Mouse (Mus musculus) inflammation-experienced regulatory T-cells, adult 6 months (primary cell): ENCODE data around the gene Smug1. TPM values are rescaled to one million over a fixed set of nuclear protein-coding genes. Genes with fewer than 3 reads are reported as not detected.

Experiments
- polyA plus RNA-seq, 3 experiments: library from polyadenylated mRNA; unstranded; fragments of 100-300 nt; shearing (Covaris generic); gene quantifications; one replicate each; pipeline ENCODE4 v1.2.1; 2017

Smug1 gene
- polyA plus RNA-seq, 3 experiments from 2014 or later: 3.8 to 7.3 (median 6.4) TPM

Other genes starting within 250 kb of the Smug1 start
- gene Hoxc13, start 246.0 kb downstream of the Smug1 start, polyA plus RNA-seq: not detected
- not detected for gene Hoxc12, start 230.3 kb downstream of the Smug1 start, polyA plus RNA-seq
- not detected for gene Hoxc11, start 212.7 kb downstream of the Smug1 start, polyA plus RNA-seq
- gene Hoxc10, start 200.3 kb downstream of the Smug1 start, polyA plus RNA-seq: not detected
- not detected for gene Hoxc5, start 199.6 kb downstream of the Smug1 start, polyA plus RNA-seq
- not detected for gene Hoxc9, start 190.7 kb downstream of the Smug1 start, polyA plus RNA-seq
- under 1 TPM in 1 of 3 experiments, not detected in 2; 0.20 TPM for gene Hoxc8, start 176.5 kb downstream of the Smug1 start, polyA plus RNA-seq
- not detected for gene Hoxc6, start 168.8 kb downstream of the Smug1 start, polyA plus RNA-seq
- gene Hoxc4, start 148.2 kb downstream of the Smug1 start, polyA plus RNA-seq: not detected
- gene Cbx5, start 72.7 kb upstream of the Smug1 start, polyA plus RNA-seq: 10 to 100 TPM; 21.7 to 48.8 (median 23.8) TPM
- 100 to 1,000 TPM; 360 to 441 (median 366) TPM for gene Hnrnpa1, start 73.3 kb upstream of the Smug1 start, polyA plus RNA-seq
- 1 to 10 TPM in 2 of 3 experiments, under 1 TPM in 1; 0.96 to 1.3 (median 1.1) TPM for gene Nfe2, start 91.3 kb upstream of the Smug1 start, polyA plus RNA-seq
- 100 to 1,000 TPM; 216 to 248 (median 223) TPM for gene Copz1, start 105.6 kb upstream of the Smug1 start, polyA plus RNA-seq
- gene Gpr84, start 143.5 kb upstream of the Smug1 start, polyA plus RNA-seq: not detected
- not detected for gene Zfp385a, start 173.0 kb upstream of the Smug1 start, polyA plus RNA-seq
- gene Itga5, start 199.7 kb upstream of the Smug1 start, polyA plus RNA-seq: 1 to 10 TPM in 2 of 3 experiments, under 1 TPM in 1; 0.74 to 1.8 (median 1.5) TPM